Mouse (Mus musculus) intestine, embryonic 15.5 days (tissue): ENCODE data around the gene Moxd1. TPM values are rescaled to one million over a fixed set of nuclear protein-coding genes. Genes with fewer than 3 reads are reported as not detected.
"Not testable (repeated sequence)": the region's sequence is repeated elsewhere in the genome, so short reads cannot be mapped to it uniquely, and the experiment has no call there.

Experiments used
- ATAC-seq: fragments of 200-750 bp; cut with Nextera tagmentation; 2 replicates; pipeline ENCODE4 v1.8.0; 2017; ENCODE audit warnings: moderate TSS enrichment, moderate library complexity
- H3K27ac ChIP-seq: fragments of 300-500 bp; sonication (generic); 2 replicates; pipeline ENCODE4 v1.5.1; 2015; ENCODE audit warnings: mild to moderate bottlenecking, inconsistent platforms
- H3K27me3 ChIP-seq: fragments of 300-500 bp; sonication (generic); replicated peaks from 2 replicates; pipeline ENCODE4 v1.6.1; 2015; ENCODE audit warnings: inconsistent platforms
- H3K36me3 ChIP-seq: fragments of 300-500 bp; sonication (generic); 2 replicates; pipeline ENCODE4 v1.6.1; 2015; ENCODE audit warnings: inconsistent platforms
- H3K4me1 ChIP-seq: fragments of 300-500 bp; sonication (generic); replicated peaks from 2 replicates; pipeline ENCODE4 v1.6.1; 2015; ENCODE audit warnings: inconsistent platforms
- H3K4me2 ChIP-seq: fragments of 300-500 bp; sonication (generic); replicated peaks from 2 replicates; pipeline ENCODE4 v1.6.1; 2015; ENCODE audit warnings: mild to moderate bottlenecking, inconsistent platforms
- H3K4me3 ChIP-seq: fragments of 300-500 bp; sonication (generic); replicated peaks from 2 replicates; pipeline ENCODE4 v1.5.1; 2015; ENCODE audit warnings: inconsistent platforms
- H3K9ac ChIP-seq: fragments of 300-500 bp; sonication (generic); 2 replicates; pipeline ENCODE4 v1.6.1; 2015; ENCODE audit warnings: inconsistent platforms
- H3K9me3 ChIP-seq: fragments of 300-500 bp; sonication (generic); 2 replicates; pipeline ENCODE4 v1.6.1; 2016; ENCODE audit warnings: inconsistent platforms
- WGBS: fragments of 180-500 bp; shearing (Covaris S2); methylation state at CpG from one replicate; pipeline ENCODE4 v1.1.7; 2015; 5-methylcytosine and 5-hydroxymethylcytosine counted together
- polyA plus RNA-seq: library from polyadenylated mRNA; unstranded; fragments of >200 nt; fragmentation: Nextera tagmentation; extraction: Ambion mirVana; gene quantifications from 2 replicates; pipeline ENCODE4 v1.2.1, GENCODE M21; 2015

Moxd1 gene
- polyA plus RNA-seq, 1 experiment from 2014 or later: 14.2 TPM

- WGBS: 72% methylated on average over 8 of the region's 8 CpGs
- H3K9me3 ChIP-seq: no peaks in the 10 kb centered on the region
- H3K9ac ChIP-seq: no peak overlapping the region
- H3K4me3 ChIP-seq: no peak overlapping the region
- H3K4me1 ChIP-seq: no peaks in the 10 kb centered on the region
- no peaks in the 10 kb centered on the region for H3K36me3 ChIP-seq
- no peak for ATAC-seq
- no peak overlapping the region for H3K4me2 ChIP-seq
- no peak overlapping the region for H3K27ac ChIP-seq
- no peaks in the 10 kb centered on the region for H3K27me3 ChIP-seq
Measured at GRCm38 (mm10) chr10:24291611-24292010, 68.3 kb downstream of the Moxd1 start.

- Histone ChIP-seq H3K9ac (no peak overlapping the region), H3K4me2 (no peak overlapping the region), H3K9me3 (no peaks in the 10 kb centered on the region), H3K4me3 (no peak overlapping the region), H3K27ac (no peak overlapping the region), H3K27me3 (no peaks in the 10 kb centered on the region), H3K4me1 (no peaks in the 10 kb centered on the region), H3K36me3 (no peaks in the 10 kb centered on the region)
- 97% methylated on average over 1 of the region's 1 CpGs for WGBS
- no peak for ATAC-seq
Measured at GRCm38 (mm10) chr10:24292671-24293070, 69.4 kb downstream of the Moxd1 start.

GRCm38 (mm10) chr10:24296608-24297007 lies 73.3 kb downstream of the Moxd1 start:
- Histone ChIP-seq H3K27ac (no peak overlapping the region), H3K36me3 (no peaks in the 10 kb centered on the region), H3K27me3 (no peaks in the 10 kb centered on the region), H3K4me2 (no peak overlapping the region), H3K4me1 (no peaks in the 10 kb centered on the region), H3K9me3 (no peaks in the 10 kb centered on the region), H3K9ac (no peak overlapping the region), H3K4me3 (no peak overlapping the region)
- no peak for ATAC-seq
- 49% methylated on average over 4 of the region's 4 CpGs for WGBS

DNA sequence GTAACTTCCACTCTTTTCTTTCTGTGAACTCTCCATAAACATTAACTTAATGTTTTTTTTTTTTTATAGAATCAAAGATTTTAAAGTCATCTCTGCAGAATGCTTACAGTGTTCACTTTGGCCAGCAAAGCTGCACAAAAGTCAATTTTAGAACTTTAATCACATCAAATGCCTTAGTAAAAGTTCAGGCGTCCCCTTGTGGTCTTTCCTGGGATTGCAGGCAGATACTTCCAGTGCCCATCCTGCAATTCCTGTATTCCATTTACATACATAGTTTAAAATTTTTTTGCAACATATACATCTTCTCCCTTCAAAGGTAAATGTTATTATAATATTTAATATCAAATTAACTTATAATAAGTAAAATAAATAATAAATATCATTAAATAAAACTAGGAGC lies 74.5 kb downstream of the Moxd1 start:
- H3K27me3 ChIP-seq: no peaks in the 10 kb centered on the region
- H3K4me1 ChIP-seq: no peaks in the 10 kb centered on the region
- ATAC-seq: no peak
- no peaks in the 10 kb centered on the region for H3K9me3 ChIP-seq
- H3K9ac ChIP-seq: no peak overlapping the region
- H3K27ac ChIP-seq: no peak overlapping the region
- WGBS: 0% methylated on average over 1 of the region's 1 CpGs
- no peaks in the 10 kb centered on the region for H3K36me3 ChIP-seq
- H3K4me2 ChIP-seq: no peak overlapping the region
- H3K4me3 ChIP-seq: no peak overlapping the region

DNA sequence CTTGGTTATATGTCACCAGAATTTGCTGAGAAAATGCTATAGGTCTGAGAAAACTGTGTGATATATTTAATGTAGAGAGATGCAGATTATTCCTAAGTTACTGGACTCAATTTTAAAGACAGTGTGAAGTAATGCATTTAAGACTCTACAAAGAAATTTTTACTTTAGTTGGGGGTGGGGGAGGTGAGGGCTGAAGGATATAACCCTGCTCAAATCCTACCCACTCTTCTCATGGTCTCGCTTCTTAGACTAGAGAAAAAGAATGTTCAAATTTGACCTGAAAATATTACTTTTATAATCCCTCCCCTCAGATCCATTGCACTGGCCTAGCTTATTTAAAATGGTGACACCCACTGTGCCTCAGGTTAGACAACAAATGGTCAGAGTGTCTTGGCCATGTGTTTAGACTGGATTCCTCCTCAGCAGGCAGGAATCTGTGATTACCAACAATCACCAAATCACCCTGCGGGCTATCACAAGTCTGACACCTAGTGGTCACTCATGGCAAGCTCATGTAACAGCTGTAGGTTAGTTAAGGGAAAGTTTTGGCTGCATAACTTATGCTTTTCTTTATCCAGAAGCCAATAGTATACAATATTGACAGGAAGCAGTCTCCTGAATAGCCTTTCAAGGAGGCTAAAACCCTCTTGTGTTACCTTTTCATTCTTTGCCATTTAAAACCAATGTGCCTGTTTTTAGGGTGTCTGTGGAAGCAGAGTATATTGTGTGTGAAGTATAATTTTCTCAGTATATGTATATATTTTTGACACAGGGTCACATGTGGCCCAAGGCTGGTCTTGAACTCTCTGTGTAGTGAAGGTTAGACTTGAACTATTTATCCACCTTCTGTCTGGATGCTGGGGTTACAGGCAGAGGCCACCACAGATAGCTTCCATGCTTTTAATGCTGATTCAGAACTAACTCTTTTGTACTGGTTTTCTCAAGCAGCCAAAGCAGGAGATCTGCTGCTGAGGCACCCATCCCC lies 75.2 kb downstream of the Moxd1 start:
- no peaks in the 10 kb centered on the region for H3K36me3 ChIP-seq
- H3K4me3 ChIP-seq: no peak overlapping the region
- H3K27me3 ChIP-seq: no peaks in the 10 kb centered on the region
- H3K4me1 ChIP-seq: no peaks in the 10 kb centered on the region
- H3K9me3 ChIP-seq: no peaks in the 10 kb centered on the region
- H3K4me2 ChIP-seq: no peak overlapping the region
- H3K9ac ChIP-seq: no peak overlapping the region
- H3K27ac ChIP-seq: no peak overlapping the region
- peak; percentile 68 for ATAC-seq
- 43% methylated on average over 2 of the region's 2 CpGs for WGBS

DNA sequence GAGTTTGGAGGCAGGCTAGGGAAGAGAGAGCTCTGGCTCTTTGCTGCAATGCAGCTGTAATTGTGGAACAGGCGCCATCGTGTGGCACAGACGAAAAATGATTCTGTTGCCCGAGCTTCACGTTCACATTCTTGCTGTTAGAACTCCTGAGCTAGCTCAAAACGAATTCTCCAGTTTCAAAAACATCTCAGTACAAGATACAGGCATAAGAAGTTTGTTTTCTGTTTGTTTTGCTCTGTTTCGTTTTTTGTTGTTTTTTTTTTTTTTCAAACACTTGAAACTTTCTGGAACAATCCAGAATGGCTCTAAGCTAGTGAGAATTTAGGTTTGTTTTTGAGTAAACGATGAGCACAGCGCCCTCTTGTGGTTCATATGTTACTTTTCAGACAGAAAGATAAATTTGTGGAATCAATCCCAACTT lies 88.9 kb downstream of the Moxd1 start:
- Histone ChIP-seq H3K9me3 (no peaks in the 10 kb centered on the region), H3K4me2 (0 out of 2 replicates have a peak overlapping the region, but pooled peaks have one; percentile 1)

DNA sequence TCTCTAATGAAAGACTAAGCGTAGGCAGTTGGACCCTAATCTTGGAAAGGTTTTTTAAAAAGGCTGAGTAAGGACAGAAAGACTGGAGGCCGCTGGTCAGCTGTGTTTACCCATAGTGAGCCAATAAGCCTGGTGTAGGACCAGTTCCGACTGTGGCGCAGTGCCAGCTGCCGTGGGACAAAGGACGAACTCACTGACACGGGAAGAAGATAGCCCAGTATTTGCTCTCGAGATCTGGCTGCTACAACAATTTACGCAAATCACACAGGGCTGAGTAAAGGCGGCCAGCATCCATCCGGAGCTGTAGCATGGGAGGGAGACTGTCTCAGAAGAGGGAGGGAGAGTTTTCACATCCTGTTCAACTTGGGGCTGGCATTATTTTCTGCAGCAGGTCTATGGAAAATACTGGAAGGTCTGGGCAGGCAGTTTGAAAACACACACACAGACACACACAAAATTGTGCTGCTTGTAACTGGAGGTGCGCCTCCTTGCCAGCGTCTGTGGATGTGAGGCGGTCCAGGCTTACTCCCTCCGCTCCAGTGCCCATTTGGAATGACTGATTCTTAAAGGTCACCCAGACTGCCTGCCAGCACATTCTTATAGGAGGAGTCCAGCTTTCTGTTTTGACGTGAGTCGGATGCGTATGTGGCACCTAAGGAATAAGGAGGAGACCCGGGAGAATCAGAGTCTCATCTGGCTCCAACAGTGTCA lies 94.0 kb downstream of the Moxd1 start:
- ATAC-seq: no peak
- no peaks in the 10 kb centered on the region for H3K4me1 ChIP-seq
- H3K27ac ChIP-seq: no peak overlapping the region
- H3K9ac ChIP-seq: no peak overlapping the region
- H3K4me3 ChIP-seq: no peak overlapping the region
- no peaks in the 10 kb centered on the region for H3K9me3 ChIP-seq
- no peaks in the 10 kb centered on the region for H3K36me3 ChIP-seq
- peak overlapping the region; percentile 12; the same call in 1 of the 2 replicates for H3K4me2 ChIP-seq
- H3K27me3 ChIP-seq: no peaks in the 10 kb centered on the region
- 49% methylated on average over 19 of the region's 19 CpGs for WGBS

More for the DNA sequence above, 88.9 kb downstream of the Moxd1 start:
- 0% methylated on average over 9 of the region's 9 CpGs for WGBS
- H3K4me3 ChIP-seq: no peak overlapping the region
- peak; percentile 74 for ATAC-seq
- no peaks in the 10 kb centered on the region for H3K4me1 ChIP-seq
- H3K9ac ChIP-seq: no peak overlapping the region
- H3K27ac ChIP-seq: no peak overlapping the region
- no peaks in the 10 kb centered on the region for H3K36me3 ChIP-seq
- H3K27me3 ChIP-seq: no peaks in the 10 kb centered on the region

GRCm38 (mm10) chr10:24320326-24320725 lies 97.0 kb downstream of the Moxd1 start:
- Histone ChIP-seq H3K27me3 (no peaks in the 10 kb centered on the region), H3K9me3 (no peaks in the 10 kb centered on the region), H3K9ac (no peak overlapping the region), H3K4me2 (no peak overlapping the region), H3K4me1 (no peaks in the 10 kb centered on the region), H3K27ac (no peak overlapping the region), H3K4me3 (no peak overlapping the region), H3K36me3 (no peaks in the 10 kb centered on the region)
- 83% methylated on average over 3 of the region's 3 CpGs for WGBS
- no peak for ATAC-seq

- Histone ChIP-seq H3K4me2 (no peak overlapping the region), H3K4me1 (no peaks in the 10 kb centered on the region), H3K27ac (no peak overlapping the region), H3K36me3 (no peaks in the 10 kb centered on the region), H3K4me3 (no peak overlapping the region), H3K27me3 (no peaks in the 10 kb centered on the region), H3K9ac (no peak overlapping the region), H3K9me3 (no peaks in the 10 kb centered on the region)
- 88% methylated on average over 4 of the region's 4 CpGs for WGBS
- ATAC-seq: no peak
Measured at GRCm38 (mm10) chr10:24323066-24323465, 99.7 kb downstream of the Moxd1 start.

- 56% methylated on average over 8 of the region's 8 CpGs for WGBS
- H3K9ac ChIP-seq, H3K4me1 ChIP-seq, H3K27ac ChIP-seq, H3K9me3 ChIP-seq, H3K27me3 ChIP-seq, ATAC-seq, H3K4me2 ChIP-seq, H3K36me3 ChIP-seq, H3K4me3 ChIP-seq: not testable (repeated sequence)
Measured at GRCm38 (mm10) chr10:24327265-24327664, 103.9 kb downstream of the Moxd1 start.

DNA sequence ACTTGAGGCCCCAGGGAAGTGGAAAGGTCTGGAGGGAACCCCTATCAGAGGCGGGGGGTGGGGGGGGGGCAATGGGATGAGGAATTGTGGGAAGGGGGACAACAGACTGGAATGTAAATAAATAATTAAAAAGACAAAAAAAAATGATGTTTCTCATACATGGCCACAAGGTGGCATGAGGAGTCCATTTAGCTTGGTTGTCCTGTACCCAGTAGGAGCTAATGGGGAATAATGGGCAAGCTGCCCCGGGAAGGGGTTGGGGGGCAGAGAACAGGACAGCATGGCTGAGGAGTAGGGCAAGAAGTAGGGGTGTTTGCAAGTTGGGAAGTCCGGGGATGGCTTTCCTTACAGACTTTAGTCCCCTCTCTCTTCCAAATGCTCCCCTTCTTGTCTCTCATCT lies 109.5 kb downstream of the Moxd1 start:
- no peaks in the 10 kb centered on the region for H3K4me1 ChIP-seq
- WGBS: 69% methylated on average over 3 of the region's 3 CpGs
- H3K36me3 ChIP-seq: no peaks in the 10 kb centered on the region
- no peak for ATAC-seq
- H3K4me2 ChIP-seq: no peak overlapping the region
- H3K9me3 ChIP-seq: no peaks in the 10 kb centered on the region
- no peak overlapping the region for H3K4me3 ChIP-seq
- no peak overlapping the region for H3K27ac ChIP-seq
- H3K9ac ChIP-seq: no peak overlapping the region
- no peaks in the 10 kb centered on the region for H3K27me3 ChIP-seq

DNA sequence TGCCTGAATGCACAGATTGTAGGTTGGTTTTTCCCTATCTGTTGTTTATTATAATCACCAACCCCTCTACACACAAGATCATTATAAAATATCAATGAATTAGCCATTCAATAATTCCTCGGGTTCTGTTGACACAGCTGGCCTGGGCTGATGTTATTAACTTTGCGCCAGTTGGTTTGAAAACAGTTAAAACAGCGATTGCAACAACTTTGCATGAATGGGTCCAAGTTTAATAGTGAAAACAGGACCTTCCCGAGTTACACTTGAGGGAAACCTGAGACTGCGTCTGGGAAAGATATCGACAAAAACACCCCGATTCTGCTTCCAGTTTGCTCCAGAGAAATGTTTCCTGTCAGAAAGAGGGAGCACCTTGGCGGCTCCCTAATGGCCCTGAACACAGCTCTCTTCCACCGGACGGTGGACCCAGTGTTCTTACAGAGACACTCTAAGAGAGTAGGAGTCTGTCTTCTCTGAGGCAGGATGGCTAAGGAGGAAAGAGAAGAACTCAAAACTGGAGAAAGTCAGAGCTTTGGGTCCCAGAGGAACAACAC lies 116.4 kb downstream of the Moxd1 start:
- 71% methylated on average over 10 of the region's 10 CpGs for whole genome bisulfite sequencing
- no peaks in the 10 kb centered on the region for H3K4me1 ChIP-seq
- H3K4me2 ChIP-seq: no peak overlapping the region
- H3K36me3 ChIP-seq: no peaks in the 10 kb centered on the region
- H3K9ac ChIP-seq: no peak overlapping the region
- no peaks in the 10 kb centered on the region for H3K27me3 ChIP-seq
- no peak for ATAC-seq
- no peak overlapping the region for H3K4me3 ChIP-seq
- no peak overlapping the region for H3K27ac ChIP-seq
- H3K9me3 ChIP-seq: no peaks in the 10 kb centered on the region
